Mouse (Mus musculus): ENCODE results near the gene Fbxo46.
"Not testable (repeated sequence)": the region's sequence is repeated elsewhere in the genome, so short reads cannot be mapped to it uniquely, and the experiment has no call there.

Fbxo46 gene

GRCm38 (mm10) chr7:19136673-19137334 is 17.1 kb downstream of the Fbxo46 start:
- no peak for DNase-seq (ENCODE audit: low spot score)

GRCm38 (mm10) chr7:19137380-19137779 is 17.7 kb downstream of the Fbxo46 start:
- DNase-seq (ENCODE audit: low spot score) = peak; percentile 84

- DNase-seq (ENCODE audit: low spot score) = no peak
Measured at GRCm38 (mm10) chr7:19146793-19147192, 27.1 kb downstream of the Fbxo46 start.

GRCm38 (mm10) chr7:19147497-19148045 is 27.9 kb downstream of the Fbxo46 start:
- DNase-seq (ENCODE audit: low spot score) = no peak

- DNase-seq (ENCODE audit: low spot score) = no peak
Measured at GRCm38 (mm10) chr7:19148180-19148874, 28.7 kb downstream of the Fbxo46 start.

GRCm38 (mm10) chr7:19148875-19149541 is 29.3 kb downstream of the Fbxo46 start, which contains the start of gene Qpctl:
Gene Qpctl (minus strand): TSS chr7:19149291.
- peak; percentile 97 for DNase-seq (ENCODE audit: low spot score)

- peak; percentile 99 for DNase-seq (ENCODE audit: low spot score)
Measured at GRCm38 (mm10) chr7:19149626-19150025, 30.0 kb downstream of the Fbxo46 start, which contains the start of gene Snrpd2. Gene Snrpd2 (plus strand): TSS chr7:19149722.

- DNase-seq (ENCODE audit: low spot score) = not testable (repeated sequence)
Measured at GRCm38 (mm10) chr7:19151121-19151520, 31.5 kb downstream of the Fbxo46 start.

- DNase-seq (ENCODE audit: low spot score) = no peak
Measured at GRCm38 (mm10) chr7:19154796-19155195, 35.1 kb downstream of the Fbxo46 start.

- no peak for DNase-seq (ENCODE audit: low spot score)
Measured at GRCm38 (mm10) chr7:19155825-19156475, 36.3 kb downstream of the Fbxo46 start.

GRCm38 (mm10) chr7:19157160-19157800 is 37.6 kb downstream of the Fbxo46 start:
- peak; percentile 95 for DNase-seq (ENCODE audit: low spot score)

GRCm38 (mm10) chr7:19158601-19159000 is 38.9 kb downstream of the Fbxo46 start:
- no peak for DNase-seq (ENCODE audit: low spot score)

- DNase-seq (ENCODE audit: low spot score) = no peak
Measured at GRCm38 (mm10) chr7:19159411-19159810, 39.8 kb downstream of the Fbxo46 start.

- DNase-seq (ENCODE audit: low spot score) = no peak
Measured at GRCm38 (mm10) chr7:19160115-19160514, 40.5 kb downstream of the Fbxo46 start.

GRCm38 (mm10) chr7:19162928-19163327 is 43.3 kb downstream of the Fbxo46 start:
- no peak for DNase-seq (ENCODE audit: low spot score)

GRCm38 (mm10) chr7:19163752-19164151 is 44.1 kb downstream of the Fbxo46 start:
- DNase-seq (ENCODE audit: low spot score) = no peak

GRCm38 (mm10) chr7:19164189-19164588 is 44.5 kb downstream of the Fbxo46 start:
- peak; percentile 61 for DNase-seq (ENCODE audit: low spot score)

- peak; percentile 62 for DNase-seq (ENCODE audit: low spot score)
Measured at GRCm38 (mm10) chr7:19164978-19165377, 45.3 kb downstream of the Fbxo46 start.

- DNase-seq (ENCODE audit: low spot score) = peak; percentile 53
Measured at GRCm38 (mm10) chr7:19165656-19166423, 46.2 kb downstream of the Fbxo46 start, which contains the start of gene Gipr. Gene Gipr (minus strand): TSS chr7:19166127.

GRCm38 (mm10) chr7:19166990-19167389 is 47.3 kb downstream of the Fbxo46 start:
- DNase-seq (ENCODE audit: low spot score) = no peak

- DNase-seq (ENCODE audit: low spot score) = no peak
Measured at GRCm38 (mm10) chr7:19169506-19169905, 49.8 kb downstream of the Fbxo46 start.
